Mouse (Mus musculus): ENCODE data around the gene Prdm11. TPM values are rescaled to one million over a fixed set of nuclear protein-coding genes. Genes with fewer than 3 reads are reported as not detected.

The Prdm11 gene
- polyA plus RNA-seq, 1 experiment from 2014 or later = 7.2 TPM

DNA sequence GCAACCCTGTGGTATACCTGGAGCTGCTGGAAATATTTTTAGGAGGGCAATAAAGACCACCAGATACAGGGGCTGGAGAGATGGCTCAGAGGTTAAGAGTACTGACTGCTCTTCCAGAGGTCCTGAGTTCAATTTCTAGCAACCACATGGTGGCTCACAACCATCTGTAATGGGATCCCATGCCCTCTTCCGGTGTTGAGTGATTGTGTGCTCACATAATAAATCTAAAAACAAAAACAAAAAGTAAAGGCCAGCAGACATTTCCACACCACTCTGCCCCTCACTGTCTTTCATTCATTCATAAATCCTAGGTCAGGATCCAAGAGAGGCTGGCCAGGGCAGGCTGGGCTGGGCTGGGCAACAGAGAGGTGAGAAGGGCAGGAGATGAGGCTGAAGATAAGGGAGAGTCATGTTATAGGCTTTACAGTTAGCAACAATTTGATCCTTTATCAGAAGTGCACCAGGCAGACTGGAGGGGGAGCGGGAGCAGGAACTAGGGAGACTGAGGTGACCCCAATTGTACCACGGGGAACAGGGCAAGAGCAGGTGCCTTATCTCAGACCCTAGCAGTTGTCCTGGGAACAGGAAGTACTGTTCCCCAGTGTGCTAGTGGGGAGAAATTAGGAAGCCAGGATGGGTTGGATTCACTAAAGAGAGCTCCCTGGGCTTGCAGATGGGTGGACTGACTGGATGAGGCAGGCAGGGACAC is 2.4 kb downstream of the Prdm11 start:
- H3K27me3 ChIP-seq = no peaks in the 10 kb centered on the region
- no peak overlapping the region for H3K27ac ChIP-seq
- WGBS = 72% methylated on average over 3 of the region's 3 CpGs
- no peak overlapping the region for H3K4me3 ChIP-seq
- H3K9ac ChIP-seq = no peak overlapping the region
- no peak overlapping the region for H3K4me2 ChIP-seq
- no peaks in the 10 kb centered on the region for H3K9me3 ChIP-seq
- H3K36me3 ChIP-seq = no peaks in the 10 kb centered on the region
- peaks cover 67% of the 10 kb centered on the region for H3K4me1 ChIP-seq
- ATAC-seq (ENCODE audit: borderline replicate concordance, extremely low read depth, low FRiP score, low TSS enrichment) = no peak

DNA sequence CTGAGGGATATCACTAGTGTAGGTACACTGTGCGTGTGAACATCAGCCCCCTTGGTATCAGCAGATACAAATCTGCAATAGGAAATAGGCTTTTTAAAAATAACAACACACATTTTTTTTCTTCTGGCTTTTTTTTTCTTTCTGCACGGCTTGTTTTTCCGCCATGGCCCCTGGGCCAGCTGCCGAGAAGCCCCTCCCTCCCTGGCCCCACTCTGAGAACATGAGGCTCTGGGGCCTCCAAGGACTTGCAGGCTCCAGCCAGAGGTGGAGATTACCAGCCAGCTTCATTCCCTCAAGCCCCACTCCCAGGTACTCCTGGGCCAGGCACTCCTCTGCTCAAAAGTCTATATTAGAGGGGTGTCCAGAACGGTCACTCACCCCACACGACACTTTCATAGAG is 4.5 kb downstream of the Prdm11 start:
- H3K4me2 ChIP-seq = peak overlapping the region; percentile 27
- H3K9ac ChIP-seq = peak overlapping the region; percentile 10; the same call in 1 of the 2 replicates
- ATAC-seq (ENCODE audit: borderline replicate concordance, extremely low read depth, low FRiP score, low TSS enrichment) = no peak
- H3K4me1 ChIP-seq = peaks cover 58% of the 10 kb centered on the region
- peak overlapping the region; percentile 88 for H3K27ac ChIP-seq
- no peaks in the 10 kb centered on the region for H3K9me3 ChIP-seq
- no peaks in the 10 kb centered on the region for H3K36me3 ChIP-seq
- 28% methylated on average over 6 of the region's 6 CpGs for WGBS
- H3K27me3 ChIP-seq = no peaks in the 10 kb centered on the region
- H3K4me3 ChIP-seq = no peak overlapping the region

DNA sequence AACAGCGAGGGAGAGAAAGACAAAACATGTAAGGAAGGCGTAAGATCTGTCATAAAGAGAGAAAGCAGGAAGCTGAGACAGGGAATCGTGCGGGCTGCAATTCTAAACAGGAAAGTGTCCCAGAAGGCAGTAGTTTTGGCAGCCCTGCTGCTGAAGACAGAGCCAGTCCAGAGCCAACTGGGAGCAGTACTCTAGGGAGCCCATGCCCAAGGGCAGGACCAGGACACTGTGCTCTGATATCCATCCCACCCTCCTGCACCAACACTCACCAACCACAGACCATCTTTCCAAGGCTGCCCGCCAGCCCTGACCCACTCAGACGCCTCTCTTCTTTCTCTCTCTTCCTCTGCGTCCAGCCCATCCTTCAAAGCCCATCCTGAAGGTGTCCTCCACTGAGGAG is 5.1 kb downstream of the Prdm11 start:
- Histone ChIP-seq H3K4me2 (peak overlapping the region; percentile 27), H3K9me3 (no peaks in the 10 kb centered on the region), H3K27me3 (no peaks in the 10 kb centered on the region), H3K9ac (peak overlapping the region; percentile 10; the same call in 1 of the 2 replicates), H3K4me1 (peaks cover 63% of the 10 kb centered on the region), H3K4me3 (no peak overlapping the region), H3K27ac (peak overlapping the region; percentile 88), H3K36me3 (no peaks in the 10 kb centered on the region)
- WGBS = 42% methylated on average over 7 of the region's 7 CpGs
- ATAC-seq (ENCODE audit: borderline replicate concordance, extremely low read depth, low FRiP score, low TSS enrichment) = 0 out of 2 replicates have a peak, but pooled peaks have one; percentile 13

DNA sequence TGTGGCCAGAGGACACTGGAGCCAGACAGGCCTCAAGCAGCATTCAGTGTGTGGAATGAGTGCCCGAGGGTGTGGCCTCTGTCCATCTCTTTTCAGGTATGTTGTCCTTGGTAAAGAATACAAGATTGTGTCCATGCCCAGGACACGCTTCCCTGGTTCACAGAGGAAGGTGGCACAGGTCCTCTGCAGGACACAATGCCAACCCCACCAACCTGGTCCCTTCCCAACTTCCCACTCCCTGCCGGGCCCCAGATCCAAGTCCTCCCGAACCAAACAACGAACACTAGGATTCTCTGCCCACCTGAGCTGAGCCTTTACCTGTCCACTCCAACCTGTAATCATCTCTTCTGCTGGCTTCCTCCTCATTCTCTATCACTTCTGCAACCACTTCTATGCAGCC is 6.3 kb downstream of the Prdm11 start:
- 87% methylated on average over 5 of the region's 5 CpGs for WGBS
- H3K9ac ChIP-seq = no peak overlapping the region
- no peaks in the 10 kb centered on the region for H3K9me3 ChIP-seq
- H3K4me3 ChIP-seq = no peak overlapping the region
- H3K27me3 ChIP-seq = no peaks in the 10 kb centered on the region
- no peak overlapping the region for H3K27ac ChIP-seq
- peaks cover 70% of the 10 kb centered on the region for H3K4me1 ChIP-seq
- H3K4me2 ChIP-seq = no peak overlapping the region
- ATAC-seq (ENCODE audit: borderline replicate concordance, extremely low read depth, low FRiP score, low TSS enrichment) = no peak
- no peaks in the 10 kb centered on the region for H3K36me3 ChIP-seq

DNA sequence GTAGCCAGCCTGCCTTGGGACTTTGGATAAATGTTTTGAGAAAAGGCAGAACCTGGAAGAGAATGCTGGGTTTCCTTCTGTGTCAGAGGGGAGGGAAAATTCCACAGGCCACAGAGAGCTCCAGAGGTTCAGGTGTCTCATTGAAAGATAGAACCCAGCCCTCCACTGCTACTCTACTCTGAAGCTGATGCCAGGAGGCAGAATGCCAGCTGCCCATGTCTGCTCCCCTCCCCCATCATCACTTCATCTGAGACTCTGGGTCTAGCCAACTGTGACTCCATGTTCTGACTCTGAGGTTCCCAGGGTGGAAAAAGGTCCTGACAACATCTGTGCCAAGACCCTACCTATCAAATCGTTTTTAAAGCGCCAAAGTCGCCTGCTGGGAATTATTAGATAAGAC is 6.9 kb downstream of the Prdm11 start:
- WGBS = 78% methylated on average over 3 of the region's 3 CpGs
- Histone ChIP-seq H3K36me3 (no peaks in the 10 kb centered on the region), H3K4me3 (no peak overlapping the region), H3K9ac (no peak overlapping the region), H3K4me2 (no peak overlapping the region), H3K27ac (no peak overlapping the region), H3K4me1 (peaks cover 64% of the 10 kb centered on the region), H3K9me3 (no peaks in the 10 kb centered on the region), H3K27me3 (no peaks in the 10 kb centered on the region)
- ATAC-seq (ENCODE audit: borderline replicate concordance, extremely low read depth, low FRiP score, low TSS enrichment) = no peak

DNA sequence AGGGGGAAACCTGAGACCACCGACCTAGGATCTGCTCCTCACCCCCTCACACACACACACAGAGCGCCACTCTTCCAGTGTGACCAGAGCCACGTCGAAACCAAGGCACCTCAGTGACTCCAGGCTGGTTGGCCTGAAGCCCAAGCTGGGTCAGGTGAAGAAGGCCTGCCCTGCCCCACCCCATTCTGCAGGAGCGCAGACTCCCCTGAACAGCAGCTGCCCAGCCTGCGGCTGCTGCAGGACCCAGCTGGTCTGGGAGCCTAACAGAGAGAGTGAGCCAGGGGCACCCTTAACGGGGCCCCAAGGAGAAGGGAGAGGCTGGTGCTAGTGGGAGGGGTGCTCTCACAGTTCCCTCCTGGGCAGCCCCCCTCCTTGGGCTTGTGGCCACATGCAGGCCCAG is 10.3 kb downstream of the Prdm11 start:
- Histone ChIP-seq H3K36me3 (no peaks in the 10 kb centered on the region), H3K4me2 (no peak overlapping the region), H3K4me1 (peaks cover 62% of the 10 kb centered on the region), H3K9me3 (no peaks in the 10 kb centered on the region), H3K27ac (peak overlapping the region; percentile 71), H3K4me3 (no peak overlapping the region), H3K27me3 (no peaks in the 10 kb centered on the region), H3K9ac (no peak overlapping the region)
- ATAC-seq (ENCODE audit: borderline replicate concordance, extremely low read depth, low FRiP score, low TSS enrichment) = peak; percentile 31; the same call in 1 of the 2 replicates
- WGBS = 24% methylated on average over 7 of the region's 7 CpGs

DNA sequence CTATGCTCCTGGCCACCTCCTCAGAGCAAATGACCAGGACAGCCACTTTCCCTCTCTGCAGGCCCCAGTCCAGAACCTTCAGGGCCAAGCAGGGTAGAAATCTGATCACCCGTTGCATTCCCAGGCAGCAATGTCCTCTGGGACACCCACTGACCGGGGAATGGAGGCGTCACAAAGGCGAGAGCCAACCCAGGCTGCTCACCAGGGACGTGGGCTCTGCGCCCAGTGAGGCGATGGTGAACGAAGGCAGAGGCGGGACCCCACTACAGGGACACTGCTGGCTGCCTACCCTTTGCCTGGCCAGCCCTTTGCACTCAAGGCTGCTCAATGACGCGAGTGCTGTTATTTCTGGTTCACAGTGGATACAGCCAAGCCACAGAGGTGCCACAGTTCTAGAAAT is 13.3 kb downstream of the Prdm11 start:
- 61% methylated on average over 11 of the region's 11 CpGs for WGBS
- Histone ChIP-seq H3K27ac (peak overlapping the region; percentile 58), H3K27me3 (no peaks in the 10 kb centered on the region)

DNA sequence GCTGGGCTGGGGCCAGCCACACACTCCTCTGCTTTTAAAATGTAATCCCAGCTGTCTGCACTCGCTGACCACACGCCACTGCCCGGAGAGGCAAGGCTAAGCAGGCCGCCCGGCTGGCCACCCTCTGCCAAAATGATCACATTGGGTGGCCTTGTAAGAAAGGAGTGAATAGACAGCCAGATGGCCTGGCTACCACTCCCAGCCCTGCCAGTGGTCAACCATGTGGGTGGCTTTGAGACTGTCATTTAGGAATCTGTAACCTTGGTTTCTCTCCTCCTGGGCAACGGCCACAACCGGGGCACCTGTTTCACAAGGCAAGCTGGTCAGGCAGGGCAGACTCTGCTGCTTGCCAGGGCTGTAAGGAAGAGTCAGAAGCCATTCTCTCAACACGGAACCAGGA is 13.9 kb downstream of the Prdm11 start:
- Histone ChIP-seq H3K9me3 (no peaks in the 10 kb centered on the region), H3K4me1 (peaks cover 75% of the 10 kb centered on the region), H3K27me3 (no peaks in the 10 kb centered on the region), H3K4me3 (no peak overlapping the region), H3K9ac (no peak overlapping the region), H3K4me2 (no peak overlapping the region), H3K36me3 (no peaks in the 10 kb centered on the region), H3K27ac (peak overlapping the region; percentile 58; the same call in 1 of the 2 replicates)
- 63% methylated on average over 8 of the region's 8 CpGs for WGBS
- no peak for ATAC-seq (ENCODE audit: borderline replicate concordance, extremely low read depth, low FRiP score, low TSS enrichment)

More for the DNA sequence above, 13.3 kb downstream of the Prdm11 start:
- ATAC-seq (ENCODE audit: borderline replicate concordance, extremely low read depth, low FRiP score, low TSS enrichment) = no peak
- Histone ChIP-seq H3K4me1 (peaks cover 75% of the 10 kb centered on the region), H3K9me3 (no peaks in the 10 kb centered on the region), H3K4me3 (no peak overlapping the region), H3K4me2 (no peak overlapping the region), H3K9ac (no peak overlapping the region), H3K36me3 (no peaks in the 10 kb centered on the region)

DNA sequence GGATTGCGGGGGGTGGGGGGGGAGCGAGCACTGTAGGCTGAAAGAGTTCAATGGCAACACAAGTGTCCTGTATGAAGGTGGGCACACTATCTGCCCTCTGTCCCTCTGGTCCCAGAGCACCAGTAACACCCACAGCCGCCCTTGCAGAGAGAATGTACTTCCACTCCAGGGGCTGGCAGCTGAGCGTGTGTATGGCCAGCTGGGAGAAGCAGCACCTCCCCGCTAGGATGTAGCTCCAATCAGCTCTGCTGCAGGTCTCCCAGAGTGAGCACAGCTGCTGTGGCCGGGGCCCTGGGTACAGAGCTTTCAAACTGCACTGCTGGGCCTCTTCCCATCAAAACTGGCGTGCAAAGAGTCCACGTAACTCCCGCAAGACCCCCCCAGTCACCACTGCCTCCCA is 14.9 kb downstream of the Prdm11 start:
- H3K27ac ChIP-seq = no peak overlapping the region
- WGBS = 52% methylated on average over 9 of the region's 9 CpGs
- H3K4me2 ChIP-seq = no peak overlapping the region
- H3K4me1 ChIP-seq = peaks cover 67% of the 10 kb centered on the region
- H3K4me3 ChIP-seq = no peak overlapping the region
- H3K9me3 ChIP-seq = no peaks in the 10 kb centered on the region
- H3K27me3 ChIP-seq = no peaks in the 10 kb centered on the region
- ATAC-seq (ENCODE audit: borderline replicate concordance, extremely low read depth, low FRiP score, low TSS enrichment) = no peak
- H3K36me3 ChIP-seq = no peaks in the 10 kb centered on the region
- H3K9ac ChIP-seq = no peak overlapping the region

DNA sequence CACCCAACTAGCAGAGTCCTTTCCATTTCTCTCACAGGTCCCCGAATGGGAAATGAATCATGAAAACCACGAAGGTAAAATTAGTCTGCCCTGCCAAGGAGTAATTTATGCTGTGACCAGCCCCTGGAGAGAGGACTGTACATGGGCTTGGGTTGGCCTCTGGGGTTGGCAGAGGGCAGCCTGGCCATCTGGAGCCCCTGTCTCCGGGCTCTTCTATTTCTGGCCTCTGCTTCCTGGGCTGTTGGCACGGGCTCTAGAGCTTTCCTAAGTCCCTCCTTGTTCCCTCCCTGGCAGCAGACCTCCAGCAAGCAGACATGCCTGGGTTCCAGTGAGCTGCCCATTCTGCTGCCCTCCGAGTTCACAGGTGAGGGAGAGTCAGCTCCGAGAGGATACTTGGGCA is 15.9 kb downstream of the Prdm11 start:
- WGBS = 63% methylated on average over 6 of the region's 6 CpGs
- no peaks in the 10 kb centered on the region for H3K27me3 ChIP-seq
- no peak overlapping the region for H3K4me2 ChIP-seq
- H3K9me3 ChIP-seq = no peaks in the 10 kb centered on the region
- no peak for ATAC-seq (ENCODE audit: borderline replicate concordance, extremely low read depth, low FRiP score, low TSS enrichment)
- no peak overlapping the region for H3K4me3 ChIP-seq
- no peaks in the 10 kb centered on the region for H3K36me3 ChIP-seq
- peaks cover 58% of the 10 kb centered on the region for H3K4me1 ChIP-seq
- H3K27ac ChIP-seq = no peak overlapping the region; the same call in 1 of the 2 replicates
- no peak overlapping the region for H3K9ac ChIP-seq

DNA sequence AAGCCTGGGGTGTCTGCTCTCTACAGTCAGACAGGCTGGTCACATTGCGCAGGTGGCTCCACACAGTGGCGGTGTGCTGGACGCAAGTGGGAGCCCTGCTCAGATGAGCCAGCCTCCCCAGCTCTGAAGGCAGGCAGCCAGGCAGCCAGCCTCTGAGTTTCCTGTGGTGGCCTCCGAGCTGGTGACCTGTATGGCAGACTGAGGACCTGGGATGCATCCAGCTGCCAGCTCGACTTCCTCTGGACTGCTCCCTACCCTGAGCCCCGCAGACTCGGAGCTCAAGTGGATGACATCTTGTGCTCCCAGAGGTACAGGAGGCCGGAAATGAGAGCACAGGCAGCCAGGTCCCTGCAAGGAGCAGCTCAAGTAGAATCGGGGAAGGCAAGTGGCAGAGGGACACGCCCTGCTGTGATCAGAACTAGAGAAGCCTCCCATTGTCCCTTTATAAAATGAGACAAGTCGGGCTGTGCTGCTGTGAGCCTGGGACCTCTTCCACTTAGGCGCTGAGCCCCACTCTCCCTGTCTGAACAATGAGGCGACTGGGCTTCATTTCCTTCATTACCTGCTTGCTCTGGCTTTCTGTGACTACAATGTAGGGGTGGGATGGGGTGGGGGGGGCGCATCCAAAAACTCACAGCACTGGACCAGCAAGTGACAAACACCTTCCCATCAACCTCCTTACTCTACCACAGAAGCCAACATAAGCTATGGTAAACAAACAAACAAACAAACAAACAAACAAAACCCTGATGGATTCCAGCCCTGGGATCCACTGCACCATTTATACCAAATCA is 16.5 kb downstream of the Prdm11 start:
- no peak overlapping the region for H3K9ac ChIP-seq
- peak; percentile 48 for ATAC-seq (ENCODE audit: borderline replicate concordance, extremely low read depth, low FRiP score, low TSS enrichment)
- peak overlapping the region; percentile 82 for H3K27ac ChIP-seq
- peak overlapping the region; percentile 36 for H3K4me2 ChIP-seq
- H3K36me3 ChIP-seq = no peaks in the 10 kb centered on the region
- H3K27me3 ChIP-seq = no peaks in the 10 kb centered on the region
- 35% methylated on average over 14 of the region's 14 CpGs for WGBS
- no peaks in the 10 kb centered on the region for H3K9me3 ChIP-seq
- H3K4me1 ChIP-seq = peaks cover 54% of the 10 kb centered on the region
- H3K4me3 ChIP-seq = peak overlapping the region; percentile 13; the same call in 1 of the 2 replicates

DNA sequence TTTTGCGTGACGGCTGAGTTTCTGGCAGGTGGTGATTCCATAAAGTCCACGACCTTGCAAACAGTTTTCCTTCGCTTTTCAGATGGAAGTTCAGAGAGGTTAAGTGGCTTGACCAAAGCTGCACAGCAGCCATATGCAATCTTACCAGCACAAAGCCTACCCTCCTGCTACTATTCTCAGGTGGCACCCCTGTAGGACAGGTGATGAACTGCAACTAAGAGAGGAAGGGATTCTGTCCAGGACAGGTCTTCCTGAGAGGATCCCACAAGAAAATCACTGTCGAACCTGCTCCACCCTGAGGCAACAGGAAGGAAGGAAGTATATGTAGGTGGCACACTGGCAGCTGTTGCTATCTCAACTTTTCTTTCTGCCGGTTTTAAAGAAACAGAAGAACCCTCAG is 17.1 kb downstream of the Prdm11 start:
- Histone ChIP-seq H3K9ac (no peak overlapping the region), H3K27ac (peak overlapping the region; percentile 82), H3K4me1 (peaks cover 54% of the 10 kb centered on the region), H3K36me3 (peaks cover under 1% of the 10 kb centered on the region; the same call in 1 of the 2 replicates), H3K9me3 (no peaks in the 10 kb centered on the region), H3K4me3 (no peak overlapping the region), H3K27me3 (no peaks in the 10 kb centered on the region), H3K4me2 (peak overlapping the region; percentile 36)
- 59% methylated on average over 6 of the region's 6 CpGs for WGBS
- ATAC-seq (ENCODE audit: borderline replicate concordance, extremely low read depth, low FRiP score, low TSS enrichment) = 0 out of 2 replicates have a peak, but pooled peaks have one; percentile 1
